Mouse (Mus musculus): ENCODE data around the gene Prrg2. TPM values are rescaled to one million over a fixed set of nuclear protein-coding genes. Genes with fewer than 3 reads are reported as not detected.

Prrg2 gene
- total RNA-seq, 4 experiments from 2014 or later, result 7.2 to 13.3 (median 10.6) TPM

DNA sequence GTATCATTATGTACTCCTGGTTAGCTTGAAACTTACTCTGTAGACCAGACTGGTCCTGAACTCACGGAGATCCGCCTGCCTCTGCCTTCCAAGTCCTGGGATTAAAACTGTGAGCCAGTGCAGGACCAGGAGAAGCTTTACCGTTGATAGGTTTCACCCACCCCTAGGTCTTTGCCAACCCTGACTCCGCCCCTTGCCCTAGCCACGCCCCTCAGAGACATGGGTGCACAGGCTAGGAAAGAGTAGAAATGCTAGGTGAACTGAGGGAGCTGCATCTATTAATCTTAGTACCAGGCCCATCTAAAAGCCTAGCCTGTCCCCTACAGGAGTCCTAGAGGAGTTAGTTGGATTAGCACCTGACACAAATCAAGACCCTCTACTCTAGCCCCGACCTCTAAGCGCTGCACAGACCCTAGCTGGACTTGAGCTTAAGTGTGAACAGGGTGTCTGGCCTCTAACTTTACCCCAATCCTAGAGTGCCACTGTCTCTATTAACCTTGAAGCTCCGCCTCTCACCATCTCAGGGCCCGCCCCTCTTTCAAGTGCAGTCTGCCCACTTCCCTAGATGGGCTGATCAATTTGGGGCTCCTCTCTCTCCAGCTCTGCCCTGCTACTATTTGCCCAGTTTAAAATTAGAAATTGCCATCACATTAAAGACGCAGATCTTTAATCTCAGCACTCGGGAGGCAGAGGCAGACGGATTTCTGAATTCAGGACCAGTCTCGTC, 27.9 kb upstream of the Prrg2 start:
- DNase-seq (ENCODE audit: low spot score in 2 of 2), result no peak

DNA sequence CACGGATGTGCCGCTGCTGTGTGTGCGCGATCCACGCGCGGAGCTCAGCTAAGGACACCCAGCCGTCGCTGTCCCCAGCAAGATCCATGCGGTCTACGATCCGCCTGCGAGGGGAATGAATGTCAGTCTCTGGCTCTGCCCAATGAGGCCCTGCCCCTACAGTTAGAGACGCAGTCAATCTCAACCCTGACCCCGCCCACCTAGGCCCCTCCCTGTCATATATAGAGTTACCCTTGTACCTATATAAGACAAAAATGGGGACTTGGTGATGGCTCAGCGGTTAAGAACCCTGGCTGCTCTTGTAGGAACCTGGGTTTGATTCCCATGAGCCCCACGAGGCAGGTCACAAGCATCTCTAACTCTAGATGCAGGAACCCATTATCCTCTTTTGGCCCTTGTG, 26.1 kb upstream of the Prrg2 start:
- DNase-seq (ENCODE audit: low spot score in 2 of 2), result no peak

DNA sequence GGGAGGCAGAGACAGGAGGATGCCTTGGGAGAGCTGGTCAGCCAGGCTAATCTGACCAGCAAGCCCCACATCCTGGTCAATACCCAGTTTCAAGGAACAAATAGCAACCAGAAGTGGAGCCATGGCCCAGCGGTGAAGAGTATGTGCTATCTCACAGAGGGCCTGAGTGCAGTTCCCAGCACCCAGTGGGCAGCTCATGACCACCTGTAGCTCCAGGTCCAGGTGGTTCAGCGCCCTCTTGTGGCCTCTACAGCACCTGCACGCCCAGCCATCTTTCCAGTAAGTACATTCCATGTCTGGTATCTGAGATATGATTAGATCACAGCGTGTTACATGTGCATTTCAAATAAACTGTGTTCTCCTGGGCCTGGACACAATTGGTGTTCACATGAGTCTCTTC, 23.6 kb upstream of the Prrg2 start:
- no peak for DNase-seq (ENCODE audit: low spot score in 2 of 2)

DNA sequence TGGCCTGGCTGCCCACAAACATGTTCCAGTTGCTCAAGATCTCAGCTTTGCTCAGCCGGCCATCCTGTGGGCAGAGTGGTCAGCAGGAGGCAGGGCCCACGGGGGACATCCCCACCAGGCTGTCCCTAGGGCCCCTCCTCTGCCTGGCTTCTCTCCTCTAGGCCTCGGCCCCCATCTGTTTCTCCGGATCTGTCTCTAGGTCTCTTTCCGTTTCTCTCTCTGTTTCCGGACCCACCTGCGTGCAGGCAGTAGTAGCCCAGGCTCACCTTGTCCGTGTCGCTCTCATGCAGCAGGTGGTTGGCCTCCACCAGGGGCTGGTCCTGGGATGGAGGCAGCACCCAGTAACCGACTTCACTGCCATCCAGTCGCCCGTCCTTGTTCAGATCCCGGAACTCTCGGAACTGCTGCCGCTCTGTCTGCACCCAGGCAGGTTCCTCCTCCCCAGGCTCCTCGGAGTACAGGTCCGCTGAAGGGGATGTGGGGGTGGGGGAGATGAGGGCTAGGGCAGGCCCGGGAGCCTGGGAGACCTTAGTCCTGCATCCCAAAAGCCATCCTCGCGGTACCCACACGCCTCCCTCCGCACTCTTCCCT, 20.9 kb upstream of the Prrg2 start:
- DNase-seq (ENCODE audit: low spot score in 2 of 2), result no peak

DNA sequence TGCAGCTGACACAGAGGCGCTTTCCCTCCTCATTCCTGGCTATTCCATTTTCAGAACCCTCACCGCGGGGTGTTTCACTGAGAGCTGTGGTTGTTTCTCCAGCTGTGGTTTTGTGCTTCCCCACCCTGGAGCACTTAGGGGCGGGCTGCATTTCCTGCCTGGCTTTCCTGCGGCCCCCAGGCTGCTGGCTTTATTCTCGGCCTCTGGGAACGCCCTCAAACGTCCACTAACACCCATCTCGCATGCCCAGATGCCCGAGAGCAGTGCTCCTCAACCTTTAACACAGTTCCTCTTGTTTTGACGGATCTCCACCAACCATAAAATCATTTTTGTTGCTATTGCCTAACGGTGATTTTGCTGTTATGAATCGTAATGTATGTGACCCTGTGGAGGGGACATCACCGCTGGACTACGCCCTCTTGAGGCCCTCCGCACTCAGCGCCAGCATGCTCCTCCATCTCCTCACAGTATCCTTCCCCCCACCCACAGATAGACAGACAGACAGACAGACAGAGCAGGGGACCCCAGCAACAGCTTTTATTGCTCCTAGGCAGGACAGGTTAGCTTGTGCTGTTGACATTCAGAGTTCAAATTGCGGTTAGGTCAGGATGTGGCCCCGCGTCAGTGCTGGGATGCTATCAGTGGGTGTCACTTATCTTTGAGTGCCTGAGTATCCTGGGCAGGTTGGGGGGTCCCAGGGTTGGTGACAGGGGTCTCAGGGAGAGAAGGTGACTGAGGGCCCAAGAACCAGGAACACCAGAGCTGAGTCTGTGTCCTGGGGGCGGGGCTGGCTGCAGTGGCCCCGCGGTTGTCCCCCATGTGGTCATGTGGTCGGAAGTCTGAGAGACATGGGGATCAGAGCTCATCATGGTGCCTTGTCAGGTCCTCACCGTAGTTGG, 20.2 kb upstream of the Prrg2 start:
- no peak for DNase-seq (ENCODE audit: low spot score in 2 of 2)

- no peak for DNase-seq (ENCODE audit: low spot score in 2 of 2)
Observed at GRCm38 (mm10) chr7:45081016-45081415, 18.5 kb upstream of the Prrg2 start.

DNA sequence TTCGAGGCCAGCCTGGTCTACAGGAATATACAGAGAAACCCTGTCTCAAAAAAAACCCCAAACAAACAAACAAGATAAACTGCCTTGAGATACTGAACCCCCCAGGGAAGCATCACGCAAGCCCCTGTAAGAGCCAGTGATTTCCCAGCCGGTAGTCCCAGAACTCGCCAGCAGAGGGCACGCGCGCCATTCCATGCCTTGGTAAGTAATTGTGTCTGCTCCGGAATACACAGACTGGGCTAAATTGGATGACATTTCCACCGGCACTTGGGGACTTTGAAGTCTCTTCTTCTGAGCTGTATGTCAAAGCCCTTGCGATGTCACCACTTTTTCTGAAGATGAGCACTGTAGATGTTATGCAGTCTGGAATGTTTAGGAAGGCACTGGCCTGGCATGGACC, 17.4 kb upstream of the Prrg2 start:
- DNase-seq (ENCODE audit: low spot score in 2 of 2), result peak; percentile 89 to 92

DNA sequence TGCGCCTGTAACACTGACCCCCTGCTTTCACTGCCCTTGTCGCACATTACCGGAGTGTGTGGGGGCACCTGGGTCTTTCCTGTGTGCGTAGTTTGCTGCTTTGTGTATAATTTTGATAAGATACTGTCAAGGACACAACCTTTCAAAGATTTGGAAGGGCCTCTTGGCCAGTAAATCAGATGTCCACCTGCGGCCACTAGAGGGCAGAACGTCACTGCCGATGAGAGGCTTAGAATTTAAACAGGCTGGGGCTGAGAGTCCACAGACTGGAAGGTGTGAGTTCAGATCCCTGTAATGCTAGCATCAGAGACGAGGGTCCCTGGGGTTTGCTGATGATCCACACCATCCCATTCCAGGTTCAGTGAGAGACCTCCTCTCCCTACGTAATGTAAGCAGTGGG, 16.0 kb upstream of the Prrg2 start:
- peak; percentile 54 to 59 for DNase-seq (ENCODE audit: low spot score in 2 of 2)

DNA sequence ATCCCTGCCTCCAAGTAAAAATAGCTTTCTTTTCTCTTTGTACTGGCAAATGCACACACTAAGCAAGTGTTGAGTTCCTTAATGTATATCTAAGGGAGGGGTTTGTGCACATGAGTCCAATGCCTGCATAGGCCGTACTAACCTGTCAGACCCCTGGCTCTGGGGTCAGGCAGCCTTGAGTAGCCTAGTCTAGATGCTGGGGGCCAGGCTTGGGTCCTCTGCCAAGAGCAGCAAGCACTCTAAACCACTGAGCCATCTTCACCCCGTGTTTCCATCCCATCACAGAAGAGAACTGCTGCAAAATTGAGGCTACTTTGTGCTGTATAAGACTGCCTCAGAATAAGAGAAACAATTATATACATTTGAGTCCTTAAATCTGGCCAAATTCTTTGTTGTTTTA, 15.4 kb upstream of the Prrg2 start:
- DNase-seq (ENCODE audit: low spot score in 2 of 2), result no peak

GRCm38 (mm10) chr7:45077322-45077721, 14.8 kb upstream of the Prrg2 start:
- no peak for DNase-seq (ENCODE audit: low spot score in 2 of 2)

DNA sequence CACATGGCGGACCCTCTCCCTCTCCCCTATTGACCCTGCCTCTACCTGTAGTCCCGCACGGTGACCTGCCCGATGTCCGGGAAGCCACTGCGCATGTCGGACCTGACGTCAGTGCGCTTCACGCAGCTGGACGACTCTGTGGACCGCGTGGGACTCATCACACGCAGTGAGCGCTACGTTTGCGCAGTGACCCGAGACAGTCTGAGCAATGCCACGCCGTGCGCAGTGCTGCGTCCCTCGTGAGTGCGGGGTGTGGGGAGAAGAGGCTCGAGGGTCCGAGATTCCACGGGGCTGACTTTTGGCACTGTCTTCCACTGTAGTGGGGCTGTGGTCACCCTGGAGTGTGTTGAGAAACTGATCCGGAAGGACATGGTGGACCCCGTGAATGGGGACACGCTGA, 14.0 kb upstream of the Prrg2 start:
- no peak for DNase-seq (ENCODE audit: low spot score in 2 of 2)

DNA sequence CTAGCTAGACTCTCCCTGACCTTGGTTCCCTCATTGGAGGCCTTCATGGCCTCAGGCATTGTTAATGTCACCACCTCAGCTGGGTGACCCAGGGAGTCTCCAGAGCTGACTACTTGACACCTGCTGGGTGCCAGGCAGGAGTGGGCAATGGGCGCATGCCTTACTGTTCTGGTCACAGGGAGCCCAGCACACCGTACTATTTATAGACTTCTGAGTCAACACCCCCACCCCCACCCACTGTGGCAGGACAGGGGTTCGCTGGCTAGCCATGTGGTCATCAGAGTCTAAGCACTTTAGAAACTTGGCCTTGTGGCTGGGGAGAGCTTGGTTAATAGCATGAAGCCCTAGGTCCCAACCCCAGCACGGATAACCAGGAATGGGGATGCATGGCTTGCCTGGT, 12.9 kb upstream of the Prrg2 start:
- DNase-seq (ENCODE audit: low spot score in 2 of 2), result peak; percentile 43 to 63

DNA sequence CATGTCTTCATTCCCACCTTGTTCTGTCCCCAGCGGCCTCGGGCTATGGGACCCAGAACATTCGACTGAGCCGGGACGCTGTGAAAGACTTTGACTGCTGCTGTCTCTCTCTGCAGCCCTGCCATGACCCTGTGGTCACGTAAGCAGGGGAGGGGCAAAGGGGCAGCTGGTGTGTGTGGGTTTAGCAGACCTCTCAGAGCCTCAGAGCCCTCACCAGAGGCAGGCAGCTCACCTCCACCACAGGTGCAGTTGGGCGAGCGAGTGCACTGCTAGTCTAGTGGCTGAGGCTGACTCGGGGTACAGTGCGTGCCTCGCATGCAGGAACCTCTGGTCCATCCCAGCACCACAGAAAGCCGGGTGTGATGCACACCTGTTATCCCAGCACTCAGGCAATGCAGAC, 11.5 kb upstream of the Prrg2 start:
- no peak for DNase-seq (ENCODE audit: low spot score in 2 of 2)

DNA sequence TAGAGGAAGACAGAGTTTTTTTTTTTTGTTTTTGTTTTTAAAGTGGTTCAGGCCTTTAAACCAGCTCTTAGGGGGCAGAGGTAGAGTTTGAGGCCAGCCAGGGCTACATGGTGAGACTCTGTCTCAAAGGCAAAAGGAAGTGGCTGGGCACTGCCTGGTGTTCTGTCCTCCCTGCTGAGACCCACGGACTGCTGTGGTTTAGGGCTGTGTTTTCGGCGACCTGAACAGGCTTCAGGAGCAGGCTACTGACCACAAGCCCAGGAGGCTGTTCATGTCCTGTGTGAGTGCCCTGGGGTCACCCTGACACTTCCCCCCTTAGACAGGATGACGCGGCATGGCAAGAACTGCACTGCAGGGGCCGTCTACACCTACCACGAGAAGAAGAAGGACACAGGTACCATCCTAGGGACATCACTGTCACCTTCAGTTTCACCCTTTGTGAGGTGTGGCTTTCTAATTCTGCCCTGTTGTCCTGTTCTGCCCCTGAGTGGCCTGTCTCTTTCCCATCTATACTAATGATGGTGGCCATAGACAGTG, 10.8 kb upstream of the Prrg2 start:
- DNase-seq (ENCODE audit: low spot score in 2 of 2), result no peak

DNA sequence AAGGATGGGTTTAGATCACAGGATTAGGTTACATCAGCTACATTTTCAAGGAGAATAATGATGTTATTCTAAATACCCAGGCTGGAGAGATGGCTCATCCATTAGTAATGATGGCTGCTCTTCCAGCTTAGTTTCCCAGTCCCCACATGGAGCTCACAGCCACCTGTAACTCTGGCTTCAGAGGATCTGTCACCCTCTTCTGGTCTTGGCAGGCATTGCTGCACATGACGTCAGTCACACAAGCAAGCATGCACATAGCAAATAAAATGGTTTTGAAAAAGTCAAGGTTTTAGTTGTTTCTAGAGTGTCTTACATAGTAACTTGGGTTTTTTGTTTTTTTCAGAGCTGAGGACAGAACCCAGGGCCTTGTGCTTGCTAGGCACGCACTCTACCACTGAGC, 9.8 kb upstream of the Prrg2 start:
- no peak for DNase-seq (ENCODE audit: low spot score in 2 of 2)

GRCm38 (mm10) chr7:45069671-45070070, 7.2 kb upstream of the Prrg2 start:
- DNase-seq (ENCODE audit: low spot score in 2 of 2), result no peak

- DNase-seq (ENCODE audit: low spot score in 2 of 2), result peak in 1 of 2 experiments; percentile 36
Observed at GRCm38 (mm10) chr7:45068000-45068318, 5.5 kb upstream of the Prrg2 start.

- DNase-seq (ENCODE audit: low spot score in 2 of 2), result no peak
Observed at GRCm38 (mm10) chr7:45067190-45067999, 4.9 kb upstream of the Prrg2 start.

- DNase-seq (ENCODE audit: low spot score in 2 of 2), result no peak
Observed at GRCm38 (mm10) chr7:45061532-45062075, 873 bp downstream of the Prrg2 start.

DNA sequence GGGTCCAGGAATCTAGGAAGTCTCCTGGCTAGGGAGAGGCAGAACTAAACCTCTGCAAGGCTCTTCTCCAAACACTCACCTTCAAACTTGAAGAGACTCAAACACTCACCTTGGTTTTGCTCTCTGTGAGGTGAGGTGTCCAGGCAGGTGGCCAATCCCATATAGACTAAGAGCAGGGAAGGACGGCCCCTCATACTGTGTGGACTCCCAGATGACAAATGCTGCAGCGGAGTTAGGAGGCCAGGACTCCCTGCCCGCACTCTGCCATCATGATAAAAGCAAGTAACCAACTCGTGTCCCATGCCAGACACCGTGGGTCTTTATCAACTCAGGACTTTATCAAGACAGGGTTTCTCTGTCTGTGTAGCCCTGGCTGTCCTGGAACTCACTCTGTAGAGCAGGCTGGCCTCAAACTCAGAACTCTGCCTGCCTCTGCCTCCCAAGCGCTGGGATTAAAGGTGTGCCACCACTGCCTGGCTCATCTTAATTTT, 1.8 kb downstream of the Prrg2 start:
- DNase-seq (ENCODE audit: low spot score in 2 of 2), result no peak
